Mouse (Mus musculus): ENCODE results near the gene Psme1.

GRCm38 (mm10) chr14:55589271-55589670 is 11.3 kb downstream of the Psme1 start:
- TF ChIP-seq CTCF (IDR thresholded peaks at IDR 0.05; ENCODE audit: borderline replicate concordance, control insufficient read depth, extremely low read depth, insufficient read depth, low read length, poor library complexity) (no peak), POLR2A (IDR thresholded peaks at IDR 0.05; ENCODE audit: control insufficient read depth, extremely low read depth, insufficient read depth, low read length, poor library complexity) (no peak)

All from thymus, adult 2 months (tissue).